Mouse (Mus musculus): ENCODE data around the gene Ctnnd2. TPM values are rescaled to one million over a fixed set of nuclear protein-coding genes. Genes with fewer than 3 reads are reported as not detected.

Ctnnd2 gene
- total and polyA plus RNA-seq, 3 experiments = 0.10 to 0.35 (median 0.16) TPM

- Histone ChIP-seq H3K27me3 (ENCODE audit: control insufficient read depth, insufficient read depth, low read length) (no peaks in the 10 kb centered on the region), H3K36me3 (ENCODE audit: control insufficient read depth, insufficient read depth, low read length) (no peaks in the 10 kb centered on the region), H3K4me3 (no peak overlapping the region), H3K9ac (ENCODE audit: low read depth, low read length) (no peak overlapping the region), H3K27ac (no peak overlapping the region), H3K4me1 (ENCODE audit: control insufficient read depth, insufficient read depth, low read length) (no peaks in the 10 kb centered on the region), H3K79me2 (replicated peaks; ENCODE audit: control insufficient read depth, insufficient read depth, low read length) (no peaks in the 10 kb centered on the region)
- intact Hi-C loops (cut with DNase I) = no loop called here
- TF ChIP-seq EP300 (IDR thresholded peaks at IDR 0.05; ENCODE audit: insufficient read depth, low read depth, low read length) (no peak), CTCF (IDR thresholded peaks at IDR 0.05) (no peak), POLR2A (IDR thresholded peaks at IDR 0.05; ENCODE audit: insufficient read depth, low read depth, low read length) (no peak)
- WGBS = 86% methylated on average over 5 of the region's 5 CpGs
- DNase-seq = no peak
Observed at GRCm38 (mm10) chr15:30777801-30778200, 605.4 kb downstream of the Ctnnd2 start.

- TF ChIP-seq EP300 (IDR thresholded peaks at IDR 0.05; ENCODE audit: insufficient read depth, low read depth, low read length) (no peak), POLR2A (IDR thresholded peaks at IDR 0.05; ENCODE audit: insufficient read depth, low read depth, low read length) (no peak), CTCF (IDR thresholded peaks at IDR 0.05) (no peak)
- WGBS = 75% methylated on average over 1 of the region's 1 CpGs
- intact Hi-C loops (cut with DNase I) = no loop called here
- Histone ChIP-seq H3K79me2 (replicated peaks; ENCODE audit: control insufficient read depth, insufficient read depth, low read length) (no peaks in the 10 kb centered on the region), H3K4me1 (ENCODE audit: control insufficient read depth, insufficient read depth, low read length) (no peaks in the 10 kb centered on the region), H3K27ac (no peak overlapping the region), H3K36me3 (ENCODE audit: control insufficient read depth, insufficient read depth, low read length) (no peaks in the 10 kb centered on the region), H3K27me3 (ENCODE audit: control insufficient read depth, insufficient read depth, low read length) (no peaks in the 10 kb centered on the region), H3K4me3 (no peak overlapping the region), H3K9ac (ENCODE audit: low read depth, low read length) (no peak overlapping the region)
- DNase-seq = no peak
Observed at GRCm38 (mm10) chr15:30779903-30780302, 607.5 kb downstream of the Ctnnd2 start.

GRCm38 (mm10) chr15:30780977-30781376 lies 608.6 kb downstream of the Ctnnd2 start:
- TF ChIP-seq POLR2A (IDR thresholded peaks at IDR 0.05; ENCODE audit: insufficient read depth, low read depth, low read length) (no peak), CTCF (IDR thresholded peaks at IDR 0.05) (no peak), EP300 (IDR thresholded peaks at IDR 0.05; ENCODE audit: insufficient read depth, low read depth, low read length) (no peak)
- Histone ChIP-seq H3K4me3 (no peak overlapping the region), H3K79me2 (replicated peaks; ENCODE audit: control insufficient read depth, insufficient read depth, low read length) (no peaks in the 10 kb centered on the region), H3K4me1 (ENCODE audit: control insufficient read depth, insufficient read depth, low read length) (no peaks in the 10 kb centered on the region), H3K27me3 (ENCODE audit: control insufficient read depth, insufficient read depth, low read length) (no peaks in the 10 kb centered on the region), H3K36me3 (ENCODE audit: control insufficient read depth, insufficient read depth, low read length) (no peaks in the 10 kb centered on the region), H3K9ac (ENCODE audit: low read depth, low read length) (no peak overlapping the region), H3K27ac (no peak overlapping the region)
- no peak for DNase-seq
- intact Hi-C loops (cut with DNase I) = no loop called here

GRCm38 (mm10) chr15:30785706-30786320 lies 613.4 kb downstream of the Ctnnd2 start:
- Histone ChIP-seq H3K4me1 (ENCODE audit: control insufficient read depth, insufficient read depth, low read length) (no peaks in the 10 kb centered on the region), H3K4me3 (no peak overlapping the region), H3K27ac (no peak overlapping the region), H3K79me2 (replicated peaks; ENCODE audit: control insufficient read depth, insufficient read depth, low read length) (no peaks in the 10 kb centered on the region), H3K9ac (ENCODE audit: low read depth, low read length) (no peak overlapping the region), H3K36me3 (ENCODE audit: control insufficient read depth, insufficient read depth, low read length) (no peaks in the 10 kb centered on the region), H3K27me3 (ENCODE audit: control insufficient read depth, insufficient read depth, low read length) (no peaks in the 10 kb centered on the region)
- WGBS = 71% methylated on average over 5 of the region's 5 CpGs
- intact Hi-C loops (cut with DNase I) = no loop called here
- DNase-seq = no peak
- TF ChIP-seq EP300 (IDR thresholded peaks at IDR 0.05; ENCODE audit: insufficient read depth, low read depth, low read length) = no peak
- no peak for TF ChIP-seq CTCF (IDR thresholded peaks at IDR 0.05)
- no peak for TF ChIP-seq POLR2A (IDR thresholded peaks at IDR 0.05; ENCODE audit: insufficient read depth, low read depth, low read length)

GRCm38 (mm10) chr15:30793260-30793659 lies 620.9 kb downstream of the Ctnnd2 start:
- Histone ChIP-seq H3K4me3 (no peak overlapping the region), H3K9ac (ENCODE audit: low read depth, low read length) (no peak overlapping the region), H3K79me2 (replicated peaks; ENCODE audit: control insufficient read depth, insufficient read depth, low read length) (no peaks in the 10 kb centered on the region), H3K4me1 (ENCODE audit: control insufficient read depth, insufficient read depth, low read length) (no peaks in the 10 kb centered on the region), H3K27ac (no peak overlapping the region), H3K36me3 (ENCODE audit: control insufficient read depth, insufficient read depth, low read length) (no peaks in the 10 kb centered on the region), H3K27me3 (ENCODE audit: control insufficient read depth, insufficient read depth, low read length) (no peaks in the 10 kb centered on the region)
- intact Hi-C loops (cut with DNase I) = no loop called here
- 71% methylated on average over 3 of the region's 3 CpGs for WGBS
- no peak for TF ChIP-seq EP300 (IDR thresholded peaks at IDR 0.05; ENCODE audit: insufficient read depth, low read depth, low read length)
- TF ChIP-seq POLR2A (IDR thresholded peaks at IDR 0.05; ENCODE audit: insufficient read depth, low read depth, low read length) = no peak
- TF ChIP-seq CTCF (IDR thresholded peaks at IDR 0.05) = no peak
- no peak for DNase-seq

GRCm38 (mm10) chr15:30795723-30796122 lies 623.3 kb downstream of the Ctnnd2 start:
- 85% methylated on average over 3 of the region's 3 CpGs for WGBS
- Histone ChIP-seq H3K27me3 (ENCODE audit: control insufficient read depth, insufficient read depth, low read length) (no peaks in the 10 kb centered on the region), H3K79me2 (replicated peaks; ENCODE audit: control insufficient read depth, insufficient read depth, low read length) (no peaks in the 10 kb centered on the region), H3K36me3 (ENCODE audit: control insufficient read depth, insufficient read depth, low read length) (no peaks in the 10 kb centered on the region), H3K4me3 (no peak overlapping the region), H3K4me1 (ENCODE audit: control insufficient read depth, insufficient read depth, low read length) (no peaks in the 10 kb centered on the region), H3K9ac (ENCODE audit: low read depth, low read length) (no peak overlapping the region), H3K27ac (no peak overlapping the region)
- intact Hi-C loops (cut with DNase I) = no loop called here
- no peak for DNase-seq
- no peak for TF ChIP-seq CTCF (IDR thresholded peaks at IDR 0.05)
- TF ChIP-seq EP300 (IDR thresholded peaks at IDR 0.05; ENCODE audit: insufficient read depth, low read depth, low read length) = no peak
- TF ChIP-seq POLR2A (IDR thresholded peaks at IDR 0.05; ENCODE audit: insufficient read depth, low read depth, low read length) = no peak
